In genomic region chr4:97618668-97619373, GRCm38 (mm10) we compare ENCODE assay signal across 8 mouse cellular contexts.
DNase-seq lines count a peak whose midpoint lies in the region; ATAC-seq lines count a peak whose summit lies in the region.

No protein-coding gene starts in this region.

- H3K4me2 ChIP-seq in lung, embryonic 16.5 days (ENCODE audit: low read depth, low read length): peak overlapping the region; percentile 19; the same call in 1 of the 2 replicates
- peak overlapping the region; percentile 33 for H3K4me2 ChIP-seq in embryonic facial prominence, embryonic 14.5 days (ENCODE audit: low read depth, low read length)
- peak overlapping the region; percentile 39 for H3K4me2 ChIP-seq in midbrain, embryonic 16.5 days (ENCODE audit: low read length)

- no peak for DNase-seq in lung, adult 18-20 months
- peak; percentile 80 for DNase-seq in embryonic facial prominence, embryonic 14.5 days (ENCODE audit: low spot score)
- no peak for DNase-seq in heart, embryonic 10.5 days (ENCODE audit: low spot score)
- peak; percentile 57 to 64 for DNase-seq in layer of hippocampus, postnatal 10 days (ENCODE audit: low spot score in 2 of 2)
- DNase-seq in urinary bladder, adult 18-20 months (ENCODE audit: low spot score in 2 of 2): no peak
- no peak for DNase-seq in spleen, adult 12 weeks (ENCODE audit: low spot score)

- no peaks in the 10 kb centered on the region for H3K9me3 ChIP-seq in lung, embryonic 16.5 days (ENCODE audit: control insufficient read depth, low read length)
- no peaks in the 10 kb centered on the region for H3K9me3 ChIP-seq in embryonic facial prominence, embryonic 14.5 days (ENCODE audit: control insufficient read depth, low read length)
- no peaks in the 10 kb centered on the region for H3K9me3 ChIP-seq in heart, embryonic 10.5 days
- H3K9me3 ChIP-seq in midbrain, embryonic 16.5 days (replicated peaks; ENCODE audit: control insufficient read depth, low read length, poor library complexity, severe bottlenecking): no peaks in the 10 kb centered on the region

- H3K4me3 ChIP-seq in lung, embryonic 16.5 days (ENCODE audit: low read length): no peak overlapping the region
- H3K4me3 ChIP-seq in embryonic facial prominence, embryonic 14.5 days (ENCODE audit: low read depth, low read length): no peak overlapping the region
- 0 out of 2 replicates have a peak overlapping the region, but pooled peaks have one; percentile 27 for H3K4me3 ChIP-seq in heart, embryonic 10.5 days
- no peak overlapping the region for H3K4me3 ChIP-seq in midbrain, embryonic 16.5 days (ENCODE audit: low read depth, low read length)

- H3K4me1 ChIP-seq in lung, embryonic 16.5 days (replicated peaks; ENCODE audit: control insufficient read depth, insufficient read depth, low read length): peaks cover 5% of the 10 kb centered on the region; the same call in 1 of the 2 replicates
- no peaks in the 10 kb centered on the region; the same call in 1 of the 2 replicates for H3K4me1 ChIP-seq in embryonic facial prominence, embryonic 14.5 days (ENCODE audit: control insufficient read depth, insufficient read depth, low read length)
- peaks cover 11% of the 10 kb centered on the region; the same call in 1 of the 2 replicates for H3K4me1 ChIP-seq in heart, embryonic 10.5 days
- H3K4me1 ChIP-seq in midbrain, embryonic 16.5 days (ENCODE audit: control insufficient read depth, insufficient read depth, low read length): peaks cover 6% of the 10 kb centered on the region; the same call in 1 of the 2 replicates

- peak; percentile 45; the same call in 1 of the 2 replicates for ATAC-seq in lung, embryonic 16.5 days (ENCODE audit: low read depth)
- ATAC-seq in embryonic facial prominence, embryonic 14.5 days (ENCODE audit: low read depth): peak; percentile 82
- peak; percentile 83 for ATAC-seq in midbrain, embryonic 16.5 days

- 40% methylated on average over 15 of the region's 15 CpGs for WGBS in lung, embryonic 16.5 days
- WGBS in embryonic facial prominence, embryonic 14.5 days: 27% methylated on average over 15 of the region's 15 CpGs
- 41% methylated on average over 15 of the region's 15 CpGs for WGBS in heart, embryonic 10.5 days
- WGBS in midbrain, embryonic 16.5 days: 41% methylated on average over 15 of the region's 15 CpGs

- H3K9ac ChIP-seq in lung, embryonic 16.5 days (ENCODE audit: low read length): no peak overlapping the region
- H3K9ac ChIP-seq in embryonic facial prominence, embryonic 14.5 days (ENCODE audit: low read depth, low read length): no peak overlapping the region
- H3K9ac ChIP-seq in midbrain, embryonic 16.5 days (ENCODE audit: low read depth, low read length): peak overlapping the region; percentile 36; the same call in 1 of the 2 replicates

- H3K36me3 ChIP-seq in lung, embryonic 16.5 days (ENCODE audit: control insufficient read depth, insufficient read depth, low read length): no peaks in the 10 kb centered on the region
- no peaks in the 10 kb centered on the region for H3K36me3 ChIP-seq in embryonic facial prominence, embryonic 14.5 days (ENCODE audit: control insufficient read depth, insufficient read depth, low read length)
- H3K36me3 ChIP-seq in heart, embryonic 10.5 days: no peaks in the 10 kb centered on the region
- H3K36me3 ChIP-seq in midbrain, embryonic 16.5 days (ENCODE audit: control insufficient read depth, insufficient read depth, low read length): no peaks in the 10 kb centered on the region

- H3K27me3 ChIP-seq in lung, embryonic 16.5 days (ENCODE audit: control insufficient read depth, insufficient read depth, low read depth, low read length): no peaks in the 10 kb centered on the region
- no peaks in the 10 kb centered on the region for H3K27me3 ChIP-seq in embryonic facial prominence, embryonic 14.5 days (replicated peaks; ENCODE audit: control insufficient read depth, insufficient read depth, low read length)
- peaks cover 3% of the 10 kb centered on the region; the same call in 1 of the 2 replicates for H3K27me3 ChIP-seq in heart, embryonic 10.5 days (ENCODE audit: insufficient read depth, poor library complexity, severe bottlenecking)
- no peaks in the 10 kb centered on the region for H3K27me3 ChIP-seq in midbrain, embryonic 16.5 days (ENCODE audit: control insufficient read depth, insufficient read depth, low read depth, low read length)

- no peak overlapping the region for H3K27ac ChIP-seq in lung, embryonic 16.5 days (ENCODE audit: low read length)
- H3K27ac ChIP-seq in embryonic facial prominence, embryonic 14.5 days (replicated peaks; ENCODE audit: low read depth, low read length): peak overlapping the region; percentile 40; the same call in 1 of the 2 replicates
- peak overlapping the region; percentile 29; the same call in 1 of the 2 replicates for H3K27ac ChIP-seq in heart, embryonic 10.5 days
- H3K27ac ChIP-seq in midbrain, embryonic 16.5 days (ENCODE audit: low read length): peak overlapping the region; percentile 67

Comparison
In these comparisons a context has a peak if more than half of its experiments do, and no peak if none do; other contexts are left out.
1. DNase-seq: peak in embryonic facial prominence, embryonic 14.5 days (single experiment) and layer of hippocampus, postnatal 10 days (2 of 2); none in lung, adult 18-20 months (0 of 2), heart, embryonic 10.5 days (single experiment), urinary bladder, adult 18-20 months (0 of 2) and spleen, adult 12 weeks (single experiment).
2. Peak in every context shown above with its lines, with median percentiles within 50 percentile points of each other: ATAC-seq and H3K4me2 ChIP-seq.